In genomic region chr4:155654456-155655298, GRCm38 (mm10) we compare ENCODE assay signal across 9 mouse cellular contexts. TPM values are rescaled to one million over a fixed set of nuclear protein-coding genes. Genes with fewer than 3 reads are reported as not detected.
A peak's percentile ranks its signal among the peaks of the same experiment; 100 is the strongest.
DNase-seq lines count a peak whose midpoint lies in the region; ATAC-seq and TF ChIP-seq lines count a peak whose summit lies in the region.
"Had no signal": no experiment of that assay in that cellular context is flagged by ENCODE, and none has a peak within 500 bp of the region (broad histone marks: within the 10 kb centered on the region; RNA-seq: fewer than 3 reads in every experiment).

No protein-coding gene starts in this region.

- peak overlapping the region; percentile 48 for H3K4me3 ChIP-seq in heart, embryonic 15.5 days
- peak overlapping the region; percentile 65 for H3K4me3 ChIP-seq in limb, embryonic 10.5 days
- peak overlapping the region; percentile 41 for H3K4me3 ChIP-seq in testis, adult 2 months (ENCODE audit: control insufficient read depth, low read depth, low read length)

- H3K27me3 ChIP-seq in heart, embryonic 15.5 days: peaks cover 33% of the 10 kb centered on the region
- peaks cover 68% of the 10 kb centered on the region for H3K27me3 ChIP-seq in limb, embryonic 10.5 days (ENCODE audit: low read depth, poor library complexity, severe bottlenecking)
- no peaks in the 10 kb centered on the region for H3K27me3 ChIP-seq in testis, adult 2 months (ENCODE audit: control insufficient read depth, insufficient read depth, low read length)

- no peak for TF ChIP-seq CTCF in testis, adult 2 months (IDR thresholded peaks at IDR 0.05; ENCODE audit: control insufficient read depth, insufficient read depth, insufficient replicate concordance, low read depth, low read length)

- peak overlapping the region; percentile 61 for H3K27ac ChIP-seq in heart, embryonic 15.5 days
- peak overlapping the region; percentile 83 for H3K27ac ChIP-seq in limb, embryonic 10.5 days
- no peak overlapping the region for H3K27ac ChIP-seq in testis, adult 2 months (ENCODE audit: control insufficient read depth, insufficient read depth, low read depth, low read length)

- no peaks in the 10 kb centered on the region for H3K9me3 ChIP-seq in heart, embryonic 15.5 days (replicated peaks)
- H3K9me3 ChIP-seq in limb, embryonic 10.5 days (replicated peaks): no peaks in the 10 kb centered on the region

- H3K36me3 ChIP-seq in heart, embryonic 15.5 days: peaks cover 28% of the 10 kb centered on the region
- peaks cover 65% of the 10 kb centered on the region for H3K36me3 ChIP-seq in limb, embryonic 10.5 days
- H3K36me3 ChIP-seq in testis, adult 2 months (ENCODE audit: control insufficient read depth, insufficient read depth, low read length): no peaks in the 10 kb centered on the region

- WGBS in heart, embryonic 15.5 days: 2% methylated on average over 52 of the region's 52 CpGs
- under 1% methylated on average over 52 of the region's 52 CpGs for WGBS in limb, embryonic 10.5 days

- peak; percentile 48 for DNase-seq in right cerebral cortex, postnatal 4 days
- DNase-seq in right cerebral cortex, adult 18-20 months: no peak
- DNase-seq in cerebellum, postnatal 36 days: peak; percentile 64 to 72
- DNase-seq in limb, embryonic 10.5 days (ENCODE audit: low spot score): peak; percentile 78

- no peak for TF ChIP-seq POLR2A in testis, adult 2 months (IDR thresholded peaks at IDR 0.05; ENCODE audit: control insufficient read depth, low read depth, low read length)

- peak overlapping the region; percentile 76 for H3K4me2 ChIP-seq in heart, embryonic 15.5 days

- peak overlapping the region; percentile 53 for H3K9ac ChIP-seq in heart, embryonic 15.5 days

- H3K4me1 ChIP-seq in heart, embryonic 15.5 days (replicated peaks): peaks cover 50% of the 10 kb centered on the region
- H3K4me1 ChIP-seq in limb, embryonic 10.5 days: peaks cover 47% of the 10 kb centered on the region
- peaks cover 37% of the 10 kb centered on the region for H3K4me1 ChIP-seq in testis, adult 2 months (ENCODE audit: control insufficient read depth, insufficient read depth, low read length)

- no peak for ATAC-seq in heart, embryonic 15.5 days (replicated peaks; ENCODE audit: insufficient number of reproducible peaks, insufficient read depth, low FRiP score, low read depth)
- peak; percentile 43 for ATAC-seq in megakaryocyte-erythroid progenitor cell, adult 5-6 weeks (replicated peaks; ENCODE audit: low FRiP score, low TSS enrichment, poor library complexity, severe bottlenecking)
- ATAC-seq in frontal cortex, adult (ENCODE audit: low TSS enrichment): no peak

RNA-seq across cellular contexts. Expression of gene Mmp23, which starts 1.5 kb away (rescaled TPM):
- 65.5 and 74.9 TPM in 2 replicates for polyA plus RNA-seq in heart, embryonic 15.5 days (2015; fragmentation: Nextera tagmentation; extraction: Ambion mirVana)
- polyA plus RNA-seq in limb, embryonic 10.5 days (2016; fragmentation: Nextera tagmentation; extraction: Ambion mirVana): 8.4 and 10.4 TPM in 2 replicates
- not detected in 2 replicates for total RNA-seq in megakaryocyte-erythroid progenitor cell, adult 5-6 weeks (2014; fragmentation: Nextera tagmentation)
- not detected in 2 replicates for total RNA-seq in megakaryocyte-erythroid progenitor cell, adult 5-6 weeks (2017)
- polyA plus RNA-seq in testis, adult 2 months (2012; rRNA removed): 3.7 and 5.9 TPM in 2 replicates

RNA-seq across cellular contexts. Expression of gene Gm10563, which starts 9.5 kb away (rescaled TPM):
- polyA plus RNA-seq in heart, embryonic 15.5 days (2015; fragmentation: Nextera tagmentation; extraction: Ambion mirVana): not detected in 2 replicates
- polyA plus RNA-seq in limb, embryonic 10.5 days (2016; fragmentation: Nextera tagmentation; extraction: Ambion mirVana): not detected in 2 replicates
- total RNA-seq in megakaryocyte-erythroid progenitor cell, adult 5-6 weeks (2014; fragmentation: Nextera tagmentation): not detected in 2 replicates
- total RNA-seq in megakaryocyte-erythroid progenitor cell, adult 5-6 weeks (2017): not detected in 2 replicates
- polyA plus RNA-seq in testis, adult 2 months (2012; rRNA removed): not detected in 2 replicates
- polyA plus RNA-seq: cortical plate, adult 2 months had no signal

RNA-seq across cellular contexts. Expression of gene Mib2, which starts 14.3 kb away (rescaled TPM):
- polyA plus RNA-seq in heart, embryonic 15.5 days (2015; fragmentation: Nextera tagmentation; extraction: Ambion mirVana): 17.3 and 23.4 TPM in 2 replicates
- polyA plus RNA-seq in limb, embryonic 10.5 days (2016; fragmentation: Nextera tagmentation; extraction: Ambion mirVana): 18.9 and 25.2 TPM in 2 replicates
- 12.9 and 17.9 TPM in 2 replicates for total RNA-seq in megakaryocyte-erythroid progenitor cell, adult 5-6 weeks (2014; fragmentation: Nextera tagmentation)
- 11.9 and 13.3 TPM in 2 replicates for total RNA-seq in megakaryocyte-erythroid progenitor cell, adult 5-6 weeks (2017)
- polyA plus RNA-seq in testis, adult 2 months (2012; rRNA removed): 39.3 and 40.6 TPM in 2 replicates

RNA-seq across cellular contexts. Expression of gene Cdk11b, which starts 30.0 kb away (rescaled TPM):
- 38.4 and 41.8 TPM in 2 replicates for polyA plus RNA-seq in heart, embryonic 15.5 days (2015; fragmentation: Nextera tagmentation; extraction: Ambion mirVana)
- polyA plus RNA-seq in limb, embryonic 10.5 days (2016; fragmentation: Nextera tagmentation; extraction: Ambion mirVana): 74.1 and 74.8 TPM in 2 replicates
- total RNA-seq in megakaryocyte-erythroid progenitor cell, adult 5-6 weeks (2014; fragmentation: Nextera tagmentation): 60.7 and 74.1 TPM in 2 replicates
- total RNA-seq in megakaryocyte-erythroid progenitor cell, adult 5-6 weeks (2017): 44.7 and 67.9 TPM in 2 replicates
- polyA plus RNA-seq in testis, adult 2 months (2012; rRNA removed): 23.6 and 29.9 TPM in 2 replicates

RNA-seq across cellular contexts. Expression of gene Fndc10, which starts 39.5 kb away (rescaled TPM):
- polyA plus RNA-seq in heart, embryonic 15.5 days (2015; fragmentation: Nextera tagmentation; extraction: Ambion mirVana): 3.8 and 5.0 TPM in 2 replicates
- 1.5 and 2.6 TPM in 2 replicates for polyA plus RNA-seq in limb, embryonic 10.5 days (2016; fragmentation: Nextera tagmentation; extraction: Ambion mirVana)
- total RNA-seq in megakaryocyte-erythroid progenitor cell, adult 5-6 weeks (2014; fragmentation: Nextera tagmentation): 1.1 and 2.8 TPM in 2 replicates
- 0.33 and 0.88 TPM in 2 replicates for total RNA-seq in megakaryocyte-erythroid progenitor cell, adult 5-6 weeks (2017)
- 2.7 and 3.3 TPM in 2 replicates for polyA plus RNA-seq in testis, adult 2 months (2012; rRNA removed)
